Comparison of ENCODE assay signal across 33 mouse cellular contexts in the genomic region with DNA sequence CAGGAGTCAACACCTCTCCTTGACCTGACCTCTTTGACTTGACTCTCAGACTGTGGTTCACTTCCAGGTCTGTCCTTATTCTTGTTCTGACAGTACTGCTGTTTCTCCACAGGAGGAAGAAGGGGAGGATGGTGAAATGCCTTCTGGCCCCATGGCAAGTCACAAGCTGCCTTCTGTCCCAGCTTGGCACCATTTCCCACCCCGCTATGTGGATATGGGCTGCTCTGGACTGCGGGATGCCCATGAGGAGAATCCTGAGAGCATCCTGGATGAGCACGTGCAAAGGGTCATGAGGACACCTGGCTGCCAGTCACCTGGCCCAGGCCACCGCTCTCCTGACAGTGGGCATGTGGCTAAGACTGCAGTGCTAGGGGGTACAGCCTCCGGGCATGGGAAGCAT. TPM values are rescaled to one million over a fixed set of nuclear protein-coding genes. Genes with fewer than 3 reads are reported as not detected.
DNase-seq lines count a peak whose midpoint lies in the region; ATAC-seq lines count a peak whose summit lies in the region.
"Had no signal": no experiment of that assay in that cellular context is flagged by ENCODE, and none has a peak within 500 bp of the region (broad histone marks: within the 10 kb centered on the region; RNA-seq: fewer than 3 reads in every experiment).

No protein-coding gene starts in this region.

- no peak overlapping the region for H3K4me3 ChIP-seq in embryonic facial prominence, embryonic 13.5 days
- H3K4me3 ChIP-seq in embryonic facial prominence, embryonic 10.5 days, result no peak overlapping the region
- no peak overlapping the region for H3K4me3 ChIP-seq in hindbrain, embryonic 16.5 days (ENCODE audit: low read length)
- H3K4me3 ChIP-seq: heart, adult 2 months; heart, embryonic 13.5 days; limb, embryonic 13.5 days; liver, embryonic 12.5 days; neural tube, embryonic 13.5 days had no signal

- no peaks in the 10 kb centered on the region for H3K9me3 ChIP-seq in embryonic facial prominence, embryonic 13.5 days
- H3K9me3 ChIP-seq in embryonic facial prominence, embryonic 10.5 days, result no peaks in the 10 kb centered on the region
- H3K9me3 ChIP-seq in hindbrain, embryonic 16.5 days (ENCODE audit: control insufficient read depth, low read length), result no peaks in the 10 kb centered on the region
- H3K9me3 ChIP-seq: heart, embryonic 13.5 days; limb, embryonic 13.5 days; liver, embryonic 12.5 days; neural tube, embryonic 13.5 days had no signal

- no peak overlapping the region for H3K27ac ChIP-seq in embryonic facial prominence, embryonic 13.5 days
- no peak overlapping the region for H3K27ac ChIP-seq in embryonic facial prominence, embryonic 10.5 days (replicated peaks)
- H3K27ac ChIP-seq in hindbrain, embryonic 16.5 days (ENCODE audit: low read depth, low read length), result no peak overlapping the region
- H3K27ac ChIP-seq: heart, adult 2 months; heart, embryonic 13.5 days; hindbrain, embryonic 14.5 days; limb, embryonic 13.5 days; liver, embryonic 12.5 days; neural tube, embryonic 13.5 days; stomach, postnatal 0 days had no signal

- no peak overlapping the region for H3K9ac ChIP-seq in embryonic facial prominence, embryonic 13.5 days
- H3K9ac ChIP-seq in hindbrain, embryonic 16.5 days (ENCODE audit: low read depth, low read length), result no peak overlapping the region
- H3K9ac ChIP-seq: heart, embryonic 13.5 days; hindbrain, embryonic 14.5 days; limb, embryonic 13.5 days; liver, embryonic 12.5 days; liver, postnatal 0 days; neural tube, embryonic 13.5 days had no signal

- DNase-seq in embryonic facial prominence, embryonic 10.5 days (ENCODE audit: low spot score), result no peak
- peak; percentile 49 to 53 for DNase-seq in cerebellum, adult 18-20 months
- peak; percentile 65 to 71 for DNase-seq in cerebellum, postnatal 14 days
- no peak for DNase-seq in left cerebral cortex, adult 9 months (ENCODE audit: low spot score in 2 of 2)
- DNase-seq: adrenal gland, postnatal 10 days; gastrocnemius, postnatal 25 days; heart, adult 2 months; heart, postnatal 10 days; kidney, adult 11 months; kidney, postnatal 14 days; layer of hippocampus, adult 9-11 months; liver, postnatal 0 days; lung, postnatal 36 days; right cerebral cortex, postnatal 4 days; thymus, adult 18-20 months; thymus, postnatal 25 days had no signal

- no peak overlapping the region for H3K4me2 ChIP-seq in embryonic facial prominence, embryonic 13.5 days
- no peak overlapping the region for H3K4me2 ChIP-seq in hindbrain, embryonic 16.5 days (ENCODE audit: low read length)
- H3K4me2 ChIP-seq: heart, embryonic 13.5 days; hindbrain, embryonic 14.5 days; limb, embryonic 13.5 days; liver, embryonic 12.5 days; midbrain, embryonic 11.5 days; neural tube, embryonic 13.5 days had no signal

- 98% methylated on average over 5 of the region's 5 CpGs for WGBS in embryonic facial prominence, embryonic 13.5 days
- 96% methylated on average over 5 of the region's 5 CpGs for WGBS in embryonic facial prominence, embryonic 10.5 days
- WGBS in hindbrain, embryonic 16.5 days, result 97% methylated on average over 5 of the region's 5 CpGs

- no peaks in the 10 kb centered on the region for H3K27me3 ChIP-seq in embryonic facial prominence, embryonic 13.5 days
- no peaks in the 10 kb centered on the region for H3K27me3 ChIP-seq in embryonic facial prominence, embryonic 10.5 days (replicated peaks; ENCODE audit: low read depth, poor library complexity, severe bottlenecking)
- no peaks in the 10 kb centered on the region for H3K27me3 ChIP-seq in hindbrain, embryonic 16.5 days (replicated peaks; ENCODE audit: control insufficient read depth, insufficient read depth, low read length)
- H3K27me3 ChIP-seq: heart, embryonic 13.5 days; limb, embryonic 13.5 days; liver, embryonic 12.5 days; neural tube, embryonic 13.5 days; Patski had no signal

- 0 out of 2 replicates have a peak, but pooled peaks have one; percentile 20 for ATAC-seq in embryonic facial prominence, embryonic 13.5 days (ENCODE audit: insufficient number of reproducible peaks, insufficient read depth, low FRiP score, low TSS enrichment, low read depth)
- ATAC-seq in monocyte, adult 5-6 weeks (replicated peaks; ENCODE audit: insufficient number of reproducible peaks, low FRiP score, low TSS enrichment, poor library complexity, severe bottlenecking), result no peak
- ATAC-seq in hindbrain, embryonic 16.5 days, result no peak
- ATAC-seq: forebrain, embryonic 16.5 days; inflammation-experienced regulatory T-cells, adult 6 months; liver, embryonic 12.5 days; liver, postnatal 0 days; midbrain, embryonic 16.5 days; Patski had no signal

- no peaks in the 10 kb centered on the region for H3K4me1 ChIP-seq in embryonic facial prominence, embryonic 13.5 days
- no peaks in the 10 kb centered on the region for H3K4me1 ChIP-seq in embryonic facial prominence, embryonic 10.5 days
- no peaks in the 10 kb centered on the region for H3K4me1 ChIP-seq in hindbrain, embryonic 16.5 days (ENCODE audit: control insufficient read depth, insufficient read depth, low read depth, low read length)
- H3K4me1 ChIP-seq: heart, embryonic 13.5 days; limb, embryonic 13.5 days; liver, embryonic 12.5 days; neural tube, embryonic 13.5 days had no signal

- peaks cover 95% of the 10 kb centered on the region for H3K36me3 ChIP-seq in embryonic facial prominence, embryonic 13.5 days
- H3K36me3 ChIP-seq in embryonic facial prominence, embryonic 10.5 days (replicated peaks), result peaks cover 99% of the 10 kb centered on the region
- peaks cover 55% of the 10 kb centered on the region for H3K36me3 ChIP-seq in hindbrain, embryonic 16.5 days (ENCODE audit: control insufficient read depth, insufficient read depth, low read length)

RNA-seq across cellular contexts. Expression of a gene that starts 11.3 kb away (rescaled TPM):
- 0.28 and 0.95 TPM in 2 replicates for polyA plus RNA-seq in embryonic facial prominence, embryonic 13.5 days (2015; fragmentation: Nextera tagmentation; extraction: Ambion mirVana)
- 0.31 and 1.1 TPM in 2 replicates for polyA plus RNA-seq in embryonic facial prominence, embryonic 10.5 days (2016; fragmentation: Nextera tagmentation; extraction: Ambion mirVana)
- total RNA-seq in monocyte, adult 5-6 weeks (2017), result not detected in 3 replicates
- 0.14 TPM in 1 of 2 replicates, not detected in the other for polyA plus RNA-seq in hindbrain, embryonic 16.5 days (2015; fragmentation: Nextera tagmentation; extraction: Ambion mirVana)
- total RNA-seq: gastrocnemius, postnatal 25 days; heart, adult 2 months; heart, postnatal 10 days had no signal
- polyA plus RNA-seq: forebrain, embryonic 16.5 days; heart, adult 2 months; inflammation-experienced regulatory T-cells, adult 6 months; neural tube, embryonic 13.5 days had no signal

RNA-seq across cellular contexts. Expression of a gene that starts 15.2 kb away (rescaled TPM):
- 11.4 and 14.6 TPM in 2 replicates for polyA plus RNA-seq in embryonic facial prominence, embryonic 13.5 days (2015; fragmentation: Nextera tagmentation; extraction: Ambion mirVana)
- polyA plus RNA-seq in embryonic facial prominence, embryonic 10.5 days (2016; fragmentation: Nextera tagmentation; extraction: Ambion mirVana), result 1.5 and 4.7 TPM in 2 replicates
- total RNA-seq in monocyte, adult 5-6 weeks (2017), result 0.49 TPM in 1 of 3 replicates, not detected in the others
- 23.8 and 24.3 TPM in 2 replicates for polyA plus RNA-seq in hindbrain, embryonic 16.5 days (2015; fragmentation: Nextera tagmentation; extraction: Ambion mirVana)
- polyA plus RNA-seq: liver, postnatal 0 days had no signal

RNA-seq across cellular contexts. Expression of a gene that starts 20.0 kb away (rescaled TPM):
- 10.2 and 16.4 TPM in 2 replicates for polyA plus RNA-seq in embryonic facial prominence, embryonic 13.5 days (2015; fragmentation: Nextera tagmentation; extraction: Ambion mirVana)
- 8.5 and 13.4 TPM in 2 replicates for polyA plus RNA-seq in embryonic facial prominence, embryonic 10.5 days (2016; fragmentation: Nextera tagmentation; extraction: Ambion mirVana)
- total RNA-seq in monocyte, adult 5-6 weeks (2017), result not detected in 3 replicates
- polyA plus RNA-seq in hindbrain, embryonic 16.5 days (2015; fragmentation: Nextera tagmentation; extraction: Ambion mirVana), result 215 and 262 TPM in 2 replicates
- total RNA-seq: hematopoietic stem cell, adult 5-6 weeks; megakaryocyte, adult 5-6 weeks had no signal
- polyA plus RNA-seq: inflammation-experienced regulatory T-cells, adult 6 months had no signal

RNA-seq across cellular contexts. Expression of a gene that starts 49.1 kb away (rescaled TPM):
- 9.9 and 10.5 TPM in 2 replicates for polyA plus RNA-seq in embryonic facial prominence, embryonic 13.5 days (2015; fragmentation: Nextera tagmentation; extraction: Ambion mirVana)
- 9.5 and 12.4 TPM in 2 replicates for polyA plus RNA-seq in embryonic facial prominence, embryonic 10.5 days (2016; fragmentation: Nextera tagmentation; extraction: Ambion mirVana)
- total RNA-seq in monocyte, adult 5-6 weeks (2017), result 163 to 305 TPM (median 248 TPM) in 3 replicates
- 6.2 and 7.1 TPM in 2 replicates for polyA plus RNA-seq in hindbrain, embryonic 16.5 days (2015; fragmentation: Nextera tagmentation; extraction: Ambion mirVana)

RNA-seq across cellular contexts. Expression of a gene that starts 56.5 kb away (rescaled TPM):
- polyA plus RNA-seq in embryonic facial prominence, embryonic 13.5 days (2015; fragmentation: Nextera tagmentation; extraction: Ambion mirVana), result 39.1 and 43.1 TPM in 2 replicates
- polyA plus RNA-seq in embryonic facial prominence, embryonic 10.5 days (2016; fragmentation: Nextera tagmentation; extraction: Ambion mirVana), result 26.8 and 27.6 TPM in 2 replicates
- 37.3 to 55.5 TPM (median 45.4 TPM) in 3 replicates for total RNA-seq in monocyte, adult 5-6 weeks (2017)
- polyA plus RNA-seq in hindbrain, embryonic 16.5 days (2015; fragmentation: Nextera tagmentation; extraction: Ambion mirVana), result 35.9 and 39.5 TPM in 2 replicates
- total RNA-seq: MEL had no signal

Comparison
In these comparisons a context has a peak if more than half of its experiments do, and no peak if none do; other contexts are left out.
1. DNase-seq: peak in cerebellum, adult 18-20 months (2 of 2) and cerebellum, postnatal 14 days (2 of 2); none in embryonic facial prominence, embryonic 10.5 days (single experiment) and left cerebral cortex, adult 9 months (0 of 2).
2. RNA of a gene that starts 20.0 kb away (polyA plus RNA-seq): 215 to 262 TPM in hindbrain, embryonic 16.5 days; 8.5 to 13.4 TPM in embryonic facial prominence, embryonic 10.5 days and 10.2 to 16.4 TPM in embryonic facial prominence, embryonic 13.5 days; every median in the first group is over 10 times any median in the second.